Mouse (Mus musculus) left cerebral cortex, postnatal 14 days (tissue): ENCODE results near the gene Gm29666. TPM values are rescaled to one million over a fixed set of nuclear protein-coding genes. Genes with fewer than 3 reads are reported as not detected.

ENCODE experiments used
- microRNA-seq, 2 experiments: library from miRNA; unstranded; fragments of <30 nt; microRNA quantifications; one replicate each; pipeline ENCODE4 v1.2.0; 2022
- total RNA-seq, 2 experiments: library from RNA; stranded (reverse); gene quantifications; 2 replicates each; pipeline ENCODE4 v1.2.3; 2021

Gm29666 gene
- total RNA-seq, 2 experiments from 2014 or later = 0.94 to 1.1 TPM

Small RNAs within 50 kb of the gene (microRNA-seq; reads per million reads assigned to microRNA genes)
- gene Mir1249 = 803 to 981 reads per million in 2 experiments

Other genes starting within 250 kb of the Gm29666 start
- under 1 TPM in 1 of 2 experiments, not detected in 1; 0.40 TPM for gene Arhgap8, start 200.0 kb downstream of the Gm29666 start, total RNA-seq
- 10 to 100 TPM; 15.3 to 16.1 TPM for gene Phf21b, start 64.0 kb downstream of the Gm29666 start, total RNA-seq
- gene Nup50, start 3.4 kb upstream of the Gm29666 start, total RNA-seq = 10 to 100 TPM; 31.2 to 31.7 TPM
- 100 to 1,000 TPM in 1 of 2 experiments, 10 to 100 TPM in 1; 96.1 to 106 TPM for gene 5031439G07Rik, start 68.5 kb upstream of the Gm29666 start, total RNA-seq
- gene Upk3a, start 97.1 kb upstream of the Gm29666 start, total RNA-seq = not detected
- 10 to 100 TPM; 29.0 to 29.5 TPM for gene Fam118a, start 108.9 kb upstream of the Gm29666 start, total RNA-seq
- gene Smc1b, start 211.9 kb upstream of the Gm29666 start, total RNA-seq = under 1 TPM in 1 of 2 experiments, not detected in 1; 0.87 TPM
- under 1 TPM in 1 of 2 experiments, not detected in 1; 0.23 TPM for gene Ribc2, start 212.0 kb upstream of the Gm29666 start, total RNA-seq